Mouse (Mus musculus) layer of hippocampus, adult 11-12 months (tissue): ENCODE results near the gene Raf1.
"Not testable (repeated sequence)": the region's sequence is repeated elsewhere in the genome, so short reads cannot be mapped to it uniquely, and the experiment has no call there.

Experiments used
- DNase-seq: peaks from one replicate; pipeline ENCODE4 v3.0.0; 2022; ENCODE audit warnings: low spot score

Gene Raf1

GRCm38 (mm10) chr6:115681066-115681465 is 4.6 kb upstream of the Raf1 start:
- no peak for DNase-seq

GRCm38 (mm10) chr6:115678012-115678411 is 1.6 kb upstream of the Raf1 start:
- no peak for DNase-seq

GRCm38 (mm10) chr6:115677441-115677840 is 1.0 kb upstream of the Raf1 start:
- peak; percentile 13 for DNase-seq

- peak; percentile 69 for DNase-seq
Measured at GRCm38 (mm10) chr6:115675508-115676336, 713 bp downstream of the Raf1 start.

GRCm38 (mm10) chr6:115675166-115675507 is 1.3 kb downstream of the Raf1 start:
- DNase-seq, result no peak

- no peak for DNase-seq
Measured at GRCm38 (mm10) chr6:115674316-115674715, 2.1 kb downstream of the Raf1 start.

- DNase-seq, result no peak
Measured at GRCm38 (mm10) chr6:115672700-115673099, 3.7 kb downstream of the Raf1 start.

- DNase-seq, result no peak
Measured at GRCm38 (mm10) chr6:115666641-115667040, 9.8 kb downstream of the Raf1 start.

GRCm38 (mm10) chr6:115664268-115664667 is 12.2 kb downstream of the Raf1 start:
- DNase-seq, result no peak

- no peak for DNase-seq
Measured at GRCm38 (mm10) chr6:115658802-115659201, 17.6 kb downstream of the Raf1 start.

GRCm38 (mm10) chr6:115653939-115654338 is 22.5 kb downstream of the Raf1 start:
- DNase-seq, result no peak

- no peak for DNase-seq
Measured at GRCm38 (mm10) chr6:115651719-115652118, 24.7 kb downstream of the Raf1 start.

- DNase-seq, result no peak
Measured at GRCm38 (mm10) chr6:115650476-115651427, 25.7 kb downstream of the Raf1 start.

- DNase-seq, result no peak
Measured at GRCm38 (mm10) chr6:115649792-115650365, 26.6 kb downstream of the Raf1 start.

GRCm38 (mm10) chr6:115643315-115643714 is 33.1 kb downstream of the Raf1 start:
- no peak for DNase-seq

GRCm38 (mm10) chr6:115638188-115638587 is 38.2 kb downstream of the Raf1 start:
- DNase-seq, result not testable (repeated sequence)

GRCm38 (mm10) chr6:115634015-115634414 is 42.4 kb downstream of the Raf1 start:
- DNase-seq, result no peak

GRCm38 (mm10) chr6:115631056-115631795 is 45.2 kb downstream of the Raf1 start:
- no peak for DNase-seq

GRCm38 (mm10) chr6:115626121-115626520 is 50.3 kb downstream of the Raf1 start:
- DNase-seq, result no peak

- DNase-seq, result no peak
Measured at GRCm38 (mm10) chr6:115620942-115621341, 55.5 kb downstream of the Raf1 start.

- no peak for DNase-seq
Measured at GRCm38 (mm10) chr6:115619818-115620217, 56.6 kb downstream of the Raf1 start.

GRCm38 (mm10) chr6:115615983-115616382 is 60.5 kb downstream of the Raf1 start:
- no peak for DNase-seq
